Mouse (Mus musculus): ENCODE data around the gene Tm4sf5. TPM values are rescaled to one million over a fixed set of nuclear protein-coding genes. Genes with fewer than 3 reads are reported as not detected.
"Not testable (repeated sequence)": the region's sequence is repeated elsewhere in the genome, so short reads cannot be mapped to it uniquely, and the experiment has no call there.

Tm4sf5 gene
- polyA plus RNA-seq (2016; fragmentation: Nextera tagmentation; extraction: Ambion mirVana), result 0.22 TPM in 1 of 2 replicates, not detected in the other

- H3K27me3 ChIP-seq (ENCODE audit: low read depth, poor library complexity, severe bottlenecking), result peaks cover 16% of the 10 kb centered on the region; the same call in 1 of the 2 replicates
- H3K9me3 ChIP-seq (replicated peaks), result no peaks in the 10 kb centered on the region
- peaks cover 5% of the 10 kb centered on the region for H3K4me1 ChIP-seq
- no peak within 1 kb of the TSS for H3K4me3 ChIP-seq
- DNase-seq (ENCODE audit: low spot score), result no peak
- WGBS, result 79% methylated on average over 9 of the region's 9 CpGs
- no peaks in the 10 kb centered on the region for H3K36me3 ChIP-seq
- no peak within 1 kb of the TSS for H3K27ac ChIP-seq (replicated peaks)
Observed at GRCm38 (mm10) chr11:70504970-70505369, at the start of gene Tm4sf5. Gene Tm4sf5 (plus strand): TSS chr11:70505244.

- Histone ChIP-seq H3K27me3 (ENCODE audit: low read depth, poor library complexity, severe bottlenecking) (peaks cover 64% of the 10 kb centered on the region), H3K9me3 (replicated peaks) (no peaks in the 10 kb centered on the region), H3K4me1 (peaks cover 14% of the 10 kb centered on the region), H3K36me3 (peaks cover 6% of the 10 kb centered on the region; the same call in 1 of the 2 replicates), H3K27ac (replicated peaks) (peak within 1 kb of the TSS; percentile 46), H3K4me3 (peak within 1 kb of the TSS; percentile 60)
- WGBS, result 15% methylated on average over 32 of the region's 32 CpGs
- peak; percentile 37 for DNase-seq (ENCODE audit: low spot score)
Observed at GRCm38 (mm10) chr11:70458688-70459600, 46.1 kb upstream of the Tm4sf5 start, which contains the start of gene Zmynd15. Gene Zmynd15 (plus strand): TSS chr11:70459433.

- peak; percentile 26 for DNase-seq (ENCODE audit: low spot score)
- Histone ChIP-seq H3K36me3 (0 out of 2 replicates have a peak, but pooled peaks cover 3% of the 10 kb centered on the region), H3K27ac (replicated peaks) (peak within 1 kb of the TSS; percentile 46), H3K4me3 (peak within 1 kb of the TSS; percentile 60), H3K9me3 (replicated peaks) (no peaks in the 10 kb centered on the region), H3K4me1 (peaks cover 16% of the 10 kb centered on the region), H3K27me3 (ENCODE audit: low read depth, poor library complexity, severe bottlenecking) (peaks cover 71% of the 10 kb centered on the region)
- WGBS, result 6% methylated on average over 30 of the region's 30 CpGs
Observed at GRCm38 (mm10) chr11:70459601-70460101, 45.4 kb upstream of the Tm4sf5 start, which contains the start of gene Cxcl16. Gene Cxcl16 (minus strand): TSS chr11:70459984.

- Histone ChIP-seq H3K27ac (replicated peaks) (no peak overlapping the region), H3K4me1 (peaks cover 25% of the 10 kb centered on the region), H3K4me3 (no peak overlapping the region), H3K27me3 (ENCODE audit: low read depth, poor library complexity, severe bottlenecking) (peaks cover 86% of the 10 kb centered on the region), H3K36me3 (no peaks in the 10 kb centered on the region), H3K9me3 (replicated peaks) (no peaks in the 10 kb centered on the region)
- no peak for DNase-seq (ENCODE audit: low spot score)
- WGBS, result 82% methylated on average over 5 of the region's 5 CpGs
Observed at GRCm38 (mm10) chr11:70463970-70464369, 41.1 kb upstream of the Tm4sf5 start.

GRCm38 (mm10) chr11:70465211-70465610, 39.8 kb upstream of the Tm4sf5 start:
- 24% methylated on average over 16 of the region's 16 CpGs for WGBS
- Histone ChIP-seq H3K9me3 (replicated peaks) (no peaks in the 10 kb centered on the region), H3K4me1 (peaks cover 15% of the 10 kb centered on the region), H3K27ac (replicated peaks) (no peak overlapping the region), H3K27me3 (ENCODE audit: low read depth, poor library complexity, severe bottlenecking) (peaks cover 73% of the 10 kb centered on the region), H3K36me3 (no peaks in the 10 kb centered on the region), H3K4me3 (peak overlapping the region; percentile 36)
- peak; percentile 21 for DNase-seq (ENCODE audit: low spot score)

- peaks cover 15% of the 10 kb centered on the region for H3K4me1 ChIP-seq
- peak; percentile 18 for DNase-seq (ENCODE audit: low spot score)
- peak overlapping the region; percentile 38; the same call in 1 of the 2 replicates for H3K27ac ChIP-seq (replicated peaks)
- 12% methylated on average over 23 of the region's 23 CpGs for WGBS
- peaks cover 67% of the 10 kb centered on the region for H3K27me3 ChIP-seq (ENCODE audit: low read depth, poor library complexity, severe bottlenecking)
- peak overlapping the region; percentile 36 for H3K4me3 ChIP-seq
- H3K36me3 ChIP-seq, result no peaks in the 10 kb centered on the region
- no peaks in the 10 kb centered on the region for H3K9me3 ChIP-seq (replicated peaks)
Observed at GRCm38 (mm10) chr11:70465824-70466223, 39.2 kb upstream of the Tm4sf5 start.

GRCm38 (mm10) chr11:70467902-70468619, 37.0 kb upstream of the Tm4sf5 start:
- 88% methylated on average over 5 of the region's 5 CpGs for WGBS
- H3K36me3 ChIP-seq, result no peaks in the 10 kb centered on the region
- no peaks in the 10 kb centered on the region for H3K9me3 ChIP-seq (replicated peaks)
- H3K4me1 ChIP-seq, result peaks cover 15% of the 10 kb centered on the region
- no peak overlapping the region for H3K4me3 ChIP-seq
- no peak overlapping the region for H3K27ac ChIP-seq (replicated peaks)
- peaks cover 45% of the 10 kb centered on the region for H3K27me3 ChIP-seq (ENCODE audit: low read depth, poor library complexity, severe bottlenecking)
- no peak for DNase-seq (ENCODE audit: low spot score)

- H3K36me3 ChIP-seq, result no peaks in the 10 kb centered on the region
- no peak overlapping the region for H3K4me3 ChIP-seq
- peaks cover 12% of the 10 kb centered on the region for H3K4me1 ChIP-seq
- WGBS, result 89% methylated on average over 3 of the region's 3 CpGs
- no peak overlapping the region for H3K27ac ChIP-seq (replicated peaks)
- H3K27me3 ChIP-seq (ENCODE audit: low read depth, poor library complexity, severe bottlenecking), result peaks cover 28% of the 10 kb centered on the region
- no peak for DNase-seq (ENCODE audit: low spot score)
- no peaks in the 10 kb centered on the region for H3K9me3 ChIP-seq (replicated peaks)
Observed at GRCm38 (mm10) chr11:70469764-70470163, 35.3 kb upstream of the Tm4sf5 start.

GRCm38 (mm10) chr11:70472716-70473115, 32.3 kb upstream of the Tm4sf5 start:
- H3K4me3 ChIP-seq, result no peak overlapping the region
- no peaks in the 10 kb centered on the region for H3K4me1 ChIP-seq
- no peaks in the 10 kb centered on the region for H3K9me3 ChIP-seq (replicated peaks)
- no peak for DNase-seq (ENCODE audit: low spot score)
- H3K27ac ChIP-seq (replicated peaks), result no peak overlapping the region
- H3K27me3 ChIP-seq (ENCODE audit: low read depth, poor library complexity, severe bottlenecking), result no peaks in the 10 kb centered on the region
- no peaks in the 10 kb centered on the region for H3K36me3 ChIP-seq

- not testable (repeated sequence) for H3K4me3 ChIP-seq; H3K36me3 ChIP-seq; H3K9me3 ChIP-seq (replicated peaks); DNase-seq (ENCODE audit: low spot score); H3K27ac ChIP-seq (replicated peaks); H3K4me1 ChIP-seq; H3K27me3 ChIP-seq (ENCODE audit: low read depth, poor library complexity, severe bottlenecking)
- 89% methylated on average over 5 of the region's 5 CpGs for WGBS
Observed at GRCm38 (mm10) chr11:70473291-70473690, 31.8 kb upstream of the Tm4sf5 start.

GRCm38 (mm10) chr11:70474872-70475534, 30.0 kb upstream of the Tm4sf5 start:
- 75% methylated on average over 12 of the region's 12 CpGs for WGBS
- Histone ChIP-seq H3K27me3 (ENCODE audit: low read depth, poor library complexity, severe bottlenecking) (no peaks in the 10 kb centered on the region), H3K36me3 (no peaks in the 10 kb centered on the region), H3K4me3 (no peak overlapping the region), H3K27ac (replicated peaks) (no peak overlapping the region), H3K9me3 (replicated peaks) (no peaks in the 10 kb centered on the region), H3K4me1 (no peaks in the 10 kb centered on the region)
- no peak for DNase-seq (ENCODE audit: low spot score)

GRCm38 (mm10) chr11:70485498-70485897, 19.5 kb upstream of the Tm4sf5 start:
- no peak overlapping the region for H3K4me3 ChIP-seq
- no peaks in the 10 kb centered on the region for H3K4me1 ChIP-seq
- H3K27me3 ChIP-seq (ENCODE audit: low read depth, poor library complexity, severe bottlenecking), result no peaks in the 10 kb centered on the region
- no peaks in the 10 kb centered on the region for H3K9me3 ChIP-seq (replicated peaks)
- WGBS, result 58% methylated on average over 2 of the region's 2 CpGs
- DNase-seq (ENCODE audit: low spot score), result no peak
- H3K27ac ChIP-seq (replicated peaks), result no peak overlapping the region
- no peaks in the 10 kb centered on the region for H3K36me3 ChIP-seq

Measured in midbrain, embryonic 10.5 days (tissue).